Mouse (Mus musculus) midbrain, postnatal 0 days (tissue): ENCODE data around the gene Gm17509. TPM values are rescaled to one million over a fixed set of nuclear protein-coding genes. Genes with fewer than 3 reads are reported as not detected.

Experiments used
- ATAC-seq: fragments of 200-750 bp; cut with Nextera tagmentation; 2 replicates; pipeline ENCODE4 v1.8.0; 2017; ENCODE audit warnings: moderate number of reproducible peaks, mild to moderate bottlenecking, moderate TSS enrichment, moderate library complexity; ENCODE audit not compliant: low FRiP score
- DNase-seq: peaks from one replicate; pipeline ENCODE4 v3.0.0-alpha.2; 2015; ENCODE audit warnings: low spot score
- H3K27ac ChIP-seq: fragments of 300-500 bp; sonication (generic); 2 replicates; pipeline ENCODE4 v1.5.1; 2014; ENCODE audit warnings: low read depth, mild to moderate bottlenecking, low read length, mixed read lengths
- H3K27me3 ChIP-seq: fragments of 300-500 bp; sonication (generic); 2 replicates; pipeline ENCODE4 v1.6.1; 2014; ENCODE audit warnings: low read length, control low read depth, mixed read lengths; ENCODE audit not compliant: insufficient read depth
- H3K36me3 ChIP-seq: fragments of 300-500 bp; sonication (generic); 2 replicates; pipeline ENCODE4 v1.6.1; 2014; ENCODE audit warnings: low read length, control low read depth, mixed read lengths; ENCODE audit not compliant: insufficient read depth
- H3K4me1 ChIP-seq: fragments of 300-500 bp; sonication (generic); 2 replicates; pipeline ENCODE4 v1.6.1; 2014; ENCODE audit warnings: mild to moderate bottlenecking, control low read depth, antibody characterized with exemption, low read length, mixed read lengths; ENCODE audit not compliant: insufficient read depth
- H3K4me2 ChIP-seq: fragments of 300-500 bp; sonication (generic); 2 replicates; pipeline ENCODE4 v1.6.1; 2014; ENCODE audit warnings: low read depth, mild to moderate bottlenecking, low read length, mixed read lengths; ENCODE audit not compliant: poor library complexity, severe bottlenecking
- H3K4me3 ChIP-seq: fragments of 300-500 bp; sonication (generic); 2 replicates; pipeline ENCODE4 v1.5.1; 2014; ENCODE audit warnings: low read depth, mild to moderate bottlenecking, low read length, moderate library complexity
- H3K9ac ChIP-seq: fragments of 300-500 bp; sonication (generic); replicated peaks from 2 replicates; pipeline ENCODE4 v1.6.1; 2014; ENCODE audit warnings: mild to moderate bottlenecking, low read length, moderate library complexity, mixed read lengths; ENCODE audit not compliant: poor library complexity, severe bottlenecking
- H3K9me3 ChIP-seq: fragments of 300-500 bp; sonication (generic); 2 replicates; pipeline ENCODE4 v1.6.1; 2016; ENCODE audit warnings: low read length, control low read depth
- CTCF ChIP-seq: IDR thresholded peaks from 2 replicates; pipeline ENCODE4 v1.5.1; 2016; ENCODE audit warnings: antibody characterized with exemption, mild to moderate bottlenecking
- WGBS: fragments of 180-500 bp; shearing (Covaris S2); extraction: QIAGEN DNeasy Blood & Tissue Kit; methylation state at CpG from one replicate; pipeline ENCODE4 v1.1.7; 2014; 5-methylcytosine and 5-hydroxymethylcytosine counted together
- polyA plus RNA-seq: library from polyadenylated mRNA; unstranded; fragments of >200 nt; fragmentation: Nextera tagmentation; extraction: Ambion mirVana; gene quantifications from 2 replicates; pipeline ENCODE4 v1.2.1, GENCODE M21; 2015
- total RNA-seq: library from RNA; depleted of rRNA; stranded (reverse); fragments of >200 nt; gene quantifications from 2 replicates; pipeline ENCODE4 v1.2.3, GENCODE M21; 2014; rRNA removed

Gm17509 gene
- total RNA-seq: 0.71 and 0.80 TPM in 2 replicates
- 0.10 and 0.16 TPM in 2 replicates for polyA plus RNA-seq

DNA sequence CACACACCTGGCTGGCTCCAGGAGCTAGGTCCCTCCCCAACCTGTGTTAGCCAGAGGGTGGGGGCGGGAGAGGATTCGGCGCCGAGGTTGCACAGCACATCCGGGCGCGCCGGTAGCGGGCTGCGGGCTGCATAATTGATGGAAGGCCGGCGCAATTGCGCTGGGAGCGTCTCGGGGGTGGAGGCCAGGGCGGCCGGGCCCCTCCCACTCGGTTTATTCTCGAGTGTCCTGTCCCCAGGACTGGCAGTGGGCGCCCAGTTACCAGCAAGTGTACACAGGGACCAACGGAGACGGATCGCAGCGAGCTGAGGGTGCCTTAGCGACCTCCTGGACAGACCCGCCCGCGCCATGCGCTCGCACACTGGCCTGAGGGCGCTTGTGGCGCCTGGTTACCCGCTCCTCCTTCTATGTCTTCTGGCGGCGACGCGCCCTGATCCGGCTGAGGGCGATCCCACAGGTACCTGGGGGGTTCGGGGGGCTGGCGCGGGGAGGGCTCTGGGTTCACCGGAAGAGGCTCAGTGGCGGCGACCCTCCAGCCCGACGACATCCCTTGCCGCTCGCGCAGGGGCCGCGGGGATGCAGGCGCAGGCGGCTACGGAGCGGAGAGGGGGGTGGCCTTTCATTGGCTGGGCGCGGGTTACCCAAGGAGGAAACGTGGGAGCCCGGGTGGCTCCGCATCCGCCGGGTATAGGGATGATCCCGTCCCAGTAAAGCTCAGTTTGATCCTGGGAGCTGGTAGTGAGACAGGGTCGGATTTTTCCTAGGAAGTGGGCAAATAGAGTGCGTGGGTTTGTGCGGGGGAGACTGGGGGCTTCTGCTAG lies at the start of gene Gm17509:
Gm17509 (minus strand) TSS at position 575 of the 821 bp plus-strand sequence.
- DNase-seq: peak; percentile 67
- peak within 1 kb of the TSS; percentile 82 for H3K4me3 ChIP-seq
- no peaks in the 10 kb centered on the region for H3K36me3 ChIP-seq
- H3K27ac ChIP-seq: peak within 1 kb of the TSS; percentile 62
- no peaks in the 10 kb centered on the region for H3K27me3 ChIP-seq
- H3K4me2 ChIP-seq: peak within 1 kb of the TSS; percentile 70
- no peaks in the 10 kb centered on the region for H3K9me3 ChIP-seq
- TF ChIP-seq CTCF: no peak
- peak within 1 kb of the TSS; percentile 87 for H3K9ac ChIP-seq
- WGBS: under 1% methylated on average over 57 of the region's 67 CpGs
- H3K4me1 ChIP-seq: peaks cover 5% of the 10 kb centered on the region; the same call in 1 of the 2 replicates
- peak; percentile 84 for ATAC-seq

DNA sequence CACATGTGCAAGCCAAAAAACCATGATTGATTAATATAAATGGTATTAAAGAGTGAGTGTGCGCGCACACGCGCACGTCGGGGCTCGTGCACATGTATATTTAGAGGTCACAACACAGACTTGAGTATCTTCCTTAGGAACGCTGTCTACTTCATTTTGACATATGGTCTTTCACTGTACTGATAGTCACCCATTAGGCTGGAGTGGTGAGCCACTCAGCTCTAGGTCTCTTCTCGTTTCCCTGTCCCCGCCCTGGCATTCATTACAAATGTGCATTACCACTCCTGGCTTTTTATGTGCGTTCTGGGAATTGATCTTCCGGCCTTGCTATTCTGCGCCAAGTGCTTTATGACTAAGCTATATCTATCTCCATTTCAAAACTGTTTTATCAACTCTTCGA lies 47.1 kb upstream of the Gm17509 start:
- Histone ChIP-seq H3K4me1 (no peaks in the 10 kb centered on the region), H3K4me2 (no peak overlapping the region), H3K27ac (no peak overlapping the region), H3K9me3 (no peaks in the 10 kb centered on the region), H3K4me3 (no peak overlapping the region), H3K9ac (no peak overlapping the region), H3K36me3 (peaks cover 4% of the 10 kb centered on the region; the same call in 1 of the 2 replicates), H3K27me3 (no peaks in the 10 kb centered on the region)
- no peak for TF ChIP-seq CTCF
- ATAC-seq: no peak
- 97% methylated on average over 14 of the region's 14 CpGs for WGBS
- no peak for DNase-seq

DNA sequence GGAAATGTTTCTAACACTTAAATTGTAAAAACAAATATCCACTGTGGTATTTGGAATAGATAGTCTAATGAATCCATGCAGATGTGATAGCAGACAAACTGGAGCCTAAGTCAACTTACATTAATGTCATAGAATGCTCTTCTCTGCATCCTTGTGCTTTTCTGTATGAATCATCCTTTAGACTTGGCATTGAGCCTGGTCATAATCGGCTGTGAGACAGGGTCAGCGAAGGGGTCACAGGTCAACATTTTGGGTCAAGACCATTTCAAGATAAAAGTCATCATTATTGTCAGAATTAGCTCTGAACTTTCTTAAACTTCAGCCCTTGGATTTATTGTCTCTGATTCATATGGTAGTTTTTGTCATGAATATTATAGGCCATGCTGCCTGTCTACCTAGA lies 45.3 kb upstream of the Gm17509 start:
- 66% methylated on average over 2 of the region's 2 CpGs for WGBS
- Histone ChIP-seq H3K27me3 (no peaks in the 10 kb centered on the region), H3K4me1 (no peaks in the 10 kb centered on the region), H3K9ac (no peak overlapping the region), H3K27ac (no peak overlapping the region), H3K36me3 (peaks cover 4% of the 10 kb centered on the region; the same call in 1 of the 2 replicates), H3K4me3 (no peak overlapping the region), H3K9me3 (no peaks in the 10 kb centered on the region), H3K4me2 (no peak overlapping the region)
- ATAC-seq (no peak), DNase-seq (no peak)
- TF ChIP-seq CTCF: no peak

DNA sequence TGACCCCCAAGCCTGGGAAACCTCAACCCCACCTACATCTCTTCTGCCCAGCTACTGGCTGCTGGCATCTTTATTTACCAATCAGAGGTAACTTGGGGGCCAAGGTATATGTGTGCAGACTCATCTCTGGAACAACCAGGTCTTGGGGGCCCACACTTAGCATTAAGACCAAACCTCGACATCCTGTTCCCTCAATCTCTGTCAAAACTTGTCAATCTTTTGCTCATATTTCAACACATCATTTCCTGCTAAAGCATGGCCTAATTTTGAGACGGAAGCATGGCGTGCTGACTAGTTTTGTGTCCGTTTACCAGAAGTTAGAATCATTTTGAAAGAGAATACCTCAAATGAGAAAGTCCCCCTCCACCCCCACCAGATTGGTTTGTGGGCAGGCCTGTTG lies 39.8 kb upstream of the Gm17509 start:
- ATAC-seq: no peak
- no peak overlapping the region for H3K4me3 ChIP-seq
- H3K36me3 ChIP-seq: no peaks in the 10 kb centered on the region
- DNase-seq: no peak
- H3K9me3 ChIP-seq: no peaks in the 10 kb centered on the region
- H3K27ac ChIP-seq: no peak overlapping the region
- TF ChIP-seq CTCF: no peak
- WGBS: 94% methylated on average over 4 of the region's 4 CpGs
- no peak overlapping the region for H3K4me2 ChIP-seq
- no peak overlapping the region for H3K9ac ChIP-seq
- no peaks in the 10 kb centered on the region for H3K4me1 ChIP-seq
- no peaks in the 10 kb centered on the region for H3K27me3 ChIP-seq

DNA sequence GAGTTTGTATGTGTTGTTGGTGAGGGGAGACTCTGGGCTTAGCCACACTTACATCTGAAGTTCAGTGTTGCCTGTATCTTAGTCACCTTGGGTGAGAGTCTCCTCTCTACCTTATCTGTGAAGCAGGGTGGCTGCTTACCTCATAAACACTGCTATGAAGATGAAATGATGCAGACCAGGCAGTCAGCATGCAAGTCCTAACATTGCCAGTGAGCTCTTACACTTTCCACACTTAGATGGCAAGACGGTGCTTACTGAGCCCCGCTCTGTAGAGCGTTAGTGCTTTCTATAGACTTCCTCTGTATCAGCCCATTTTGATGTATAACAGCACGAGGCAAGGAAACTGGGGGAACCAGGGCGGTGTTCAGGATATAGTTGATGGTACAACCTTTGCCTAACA lies 21.7 kb upstream of the Gm17509 start:
- Histone ChIP-seq H3K27me3 (no peaks in the 10 kb centered on the region), H3K4me1 (no peaks in the 10 kb centered on the region), H3K36me3 (no peaks in the 10 kb centered on the region), H3K4me2 (no peak overlapping the region), H3K4me3 (no peak overlapping the region), H3K27ac (no peak overlapping the region), H3K9ac (no peak overlapping the region), H3K9me3 (no peaks in the 10 kb centered on the region)
- TF ChIP-seq CTCF: no peak
- WGBS: 93% methylated on average over 5 of the region's 5 CpGs
- no peak for DNase-seq
- no peak for ATAC-seq

DNA sequence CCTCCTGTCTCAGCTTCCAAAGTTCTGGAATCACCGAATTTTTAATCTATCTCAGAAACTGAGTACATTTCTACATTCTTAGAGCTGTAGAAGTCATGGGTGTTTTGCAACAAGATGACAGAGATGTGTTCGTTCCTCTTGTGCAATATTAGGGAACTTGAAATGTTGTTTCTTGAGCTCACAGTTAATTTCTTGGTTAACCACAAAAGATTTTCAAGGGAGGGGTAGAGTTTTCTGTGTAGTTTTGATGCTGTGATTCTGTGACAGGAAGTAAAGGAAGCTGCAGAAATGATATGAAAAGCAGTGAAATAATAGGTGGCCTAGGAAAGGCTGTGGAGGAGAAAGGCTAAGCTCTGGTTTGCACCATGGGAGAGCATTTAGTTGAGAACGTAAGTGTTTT lies 21.2 kb upstream of the Gm17509 start:
- H3K4me3 ChIP-seq: no peak overlapping the region
- H3K27ac ChIP-seq: no peak overlapping the region
- TF ChIP-seq CTCF: no peak
- no peaks in the 10 kb centered on the region for H3K36me3 ChIP-seq
- H3K9me3 ChIP-seq: no peaks in the 10 kb centered on the region
- H3K27me3 ChIP-seq: no peaks in the 10 kb centered on the region
- ATAC-seq: no peak
- H3K4me1 ChIP-seq: no peaks in the 10 kb centered on the region
- 93% methylated on average over 3 of the region's 3 CpGs for WGBS
- H3K4me2 ChIP-seq: no peak overlapping the region
- no peak overlapping the region for H3K9ac ChIP-seq
- no peak for DNase-seq
